Mouse (Mus musculus): ENCODE data around the gene Nde1. TPM values are rescaled to one million over a fixed set of nuclear protein-coding genes. Genes with fewer than 3 reads are reported as not detected.
A peak's percentile ranks its signal among the peaks of the same experiment; 100 is the strongest.

Gene Nde1
- polyA plus RNA-seq, 1 experiment from 2014 or later: 75.4 TPM

- H3K4me3 ChIP-seq (ENCODE audit: low read depth, low read length): no peak overlapping the region
- H3K27me3 ChIP-seq (replicated peaks; ENCODE audit: control insufficient read depth, insufficient read depth, low read length): no peaks in the 10 kb centered on the region
- no peaks in the 10 kb centered on the region for H3K4me1 ChIP-seq (ENCODE audit: control insufficient read depth, insufficient read depth, low read length)
- ATAC-seq: no peak
- 81% methylated on average over 3 of the region's 3 CpGs for WGBS
- no peaks in the 10 kb centered on the region for H3K9me3 ChIP-seq (replicated peaks; ENCODE audit: control insufficient read depth, low read length)
- no peak for DNase-seq (ENCODE audit: low spot score)
- peaks cover 77% of the 10 kb centered on the region for H3K36me3 ChIP-seq (ENCODE audit: control insufficient read depth, insufficient read depth, low read length)
- H3K9ac ChIP-seq (ENCODE audit: low read length): no peak overlapping the region
- H3K27ac ChIP-seq (ENCODE audit: low read depth, low read length): no peak overlapping the region
- H3K4me2 ChIP-seq (ENCODE audit: low read length): no peak overlapping the region
Observed at GRCm38 (mm10) chr16:14178041-14178440, 15.0 kb downstream of the Nde1 start.

DNA sequence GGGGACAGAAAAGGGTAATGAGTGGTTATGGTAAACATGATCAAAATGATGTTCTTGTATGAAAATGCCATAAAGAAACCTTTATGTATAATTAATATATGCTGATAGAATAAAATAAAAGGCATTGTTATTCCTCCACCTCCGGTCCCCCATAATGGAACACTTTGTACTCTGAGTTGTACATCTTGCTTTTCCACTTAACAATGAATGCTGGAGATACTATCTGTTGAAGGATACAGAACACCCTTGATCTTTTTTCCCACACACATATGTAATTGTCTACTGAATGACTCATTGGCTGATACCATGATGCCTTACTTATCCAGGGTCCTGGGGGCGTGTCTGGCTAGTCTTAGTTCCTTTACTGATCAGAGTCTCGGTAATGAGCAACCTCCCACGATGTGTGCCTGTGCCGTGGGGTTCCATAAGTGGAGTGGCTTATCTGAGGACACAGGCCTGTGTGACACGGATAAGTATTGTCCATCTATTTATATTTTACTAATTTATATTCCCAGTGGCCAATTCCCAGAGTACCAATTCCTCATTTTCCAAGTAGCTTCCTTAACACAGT lies 17.2 kb downstream of the Nde1 start:
- ATAC-seq (no peak), DNase-seq (ENCODE audit: low spot score) (no peak)
- Histone ChIP-seq H3K4me2 (ENCODE audit: low read length) (no peak overlapping the region), H3K9me3 (replicated peaks; ENCODE audit: control insufficient read depth, low read length) (no peaks in the 10 kb centered on the region), H3K4me3 (ENCODE audit: low read depth, low read length) (no peak overlapping the region), H3K27me3 (replicated peaks; ENCODE audit: control insufficient read depth, insufficient read depth, low read length) (no peaks in the 10 kb centered on the region), H3K27ac (ENCODE audit: low read depth, low read length) (no peak overlapping the region), H3K36me3 (ENCODE audit: control insufficient read depth, insufficient read depth, low read length) (peaks cover 76% of the 10 kb centered on the region), H3K4me1 (ENCODE audit: control insufficient read depth, insufficient read depth, low read length) (no peaks in the 10 kb centered on the region), H3K9ac (ENCODE audit: low read length) (no peak overlapping the region)
- WGBS: 88% methylated on average over 6 of the region's 6 CpGs

GRCm38 (mm10) chr16:14182360-14182759 lies 19.3 kb downstream of the Nde1 start:
- H3K27ac ChIP-seq (ENCODE audit: low read depth, low read length): no peak overlapping the region
- no peaks in the 10 kb centered on the region for H3K27me3 ChIP-seq (replicated peaks; ENCODE audit: control insufficient read depth, insufficient read depth, low read length)
- ATAC-seq (no peak), DNase-seq (ENCODE audit: low spot score) (no peak)
- no peaks in the 10 kb centered on the region for H3K4me1 ChIP-seq (ENCODE audit: control insufficient read depth, insufficient read depth, low read length)
- no peak overlapping the region for H3K4me3 ChIP-seq (ENCODE audit: low read depth, low read length)
- WGBS: 99% methylated on average over 5 of the region's 5 CpGs
- no peak overlapping the region for H3K9ac ChIP-seq (ENCODE audit: low read length)
- H3K4me2 ChIP-seq (ENCODE audit: low read length): no peak overlapping the region
- no peaks in the 10 kb centered on the region for H3K9me3 ChIP-seq (replicated peaks; ENCODE audit: control insufficient read depth, low read length)
- H3K36me3 ChIP-seq (ENCODE audit: control insufficient read depth, insufficient read depth, low read length): peaks cover 74% of the 10 kb centered on the region

- WGBS: 78% methylated on average over 1 of the region's 1 CpGs
- ATAC-seq (no peak), DNase-seq (ENCODE audit: low spot score) (no peak)
- Histone ChIP-seq H3K4me1 (ENCODE audit: control insufficient read depth, insufficient read depth, low read length) (no peaks in the 10 kb centered on the region), H3K9me3 (replicated peaks; ENCODE audit: control insufficient read depth, low read length) (no peaks in the 10 kb centered on the region), H3K27ac (ENCODE audit: low read depth, low read length) (no peak overlapping the region), H3K4me2 (ENCODE audit: low read length) (no peak overlapping the region), H3K4me3 (ENCODE audit: low read depth, low read length) (no peak overlapping the region), H3K36me3 (ENCODE audit: control insufficient read depth, insufficient read depth, low read length) (peaks cover 74% of the 10 kb centered on the region), H3K9ac (ENCODE audit: low read length) (no peak overlapping the region), H3K27me3 (replicated peaks; ENCODE audit: control insufficient read depth, insufficient read depth, low read length) (no peaks in the 10 kb centered on the region)
Observed at GRCm38 (mm10) chr16:14183856-14184255, 20.8 kb downstream of the Nde1 start.

DNA sequence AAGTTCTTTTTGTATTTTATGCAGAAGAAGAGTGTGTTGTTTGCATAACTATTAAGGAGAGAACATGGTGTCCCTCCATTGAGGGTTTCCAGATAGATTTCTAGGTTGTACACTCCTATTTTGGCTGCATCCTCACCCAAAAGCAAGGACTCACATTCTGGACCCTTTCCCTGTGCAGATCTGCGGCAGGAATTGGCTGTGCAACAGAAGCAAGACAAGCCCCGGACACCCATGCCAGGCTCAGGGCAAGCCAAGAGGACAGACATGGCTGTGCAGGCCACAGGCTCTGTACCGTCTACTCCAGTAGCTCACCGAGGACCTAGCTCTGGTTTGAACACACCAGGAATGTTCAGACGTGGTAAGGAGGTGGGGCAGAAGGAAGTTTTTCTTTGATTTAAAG lies 22.4 kb downstream of the Nde1 start:
- Histone ChIP-seq H3K27ac (ENCODE audit: low read depth, low read length) (no peak overlapping the region), H3K4me3 (ENCODE audit: low read depth, low read length) (no peak overlapping the region), H3K27me3 (replicated peaks; ENCODE audit: control insufficient read depth, insufficient read depth, low read length) (no peaks in the 10 kb centered on the region), H3K36me3 (ENCODE audit: control insufficient read depth, insufficient read depth, low read length) (peaks cover 85% of the 10 kb centered on the region), H3K4me1 (ENCODE audit: control insufficient read depth, insufficient read depth, low read length) (no peaks in the 10 kb centered on the region), H3K9ac (ENCODE audit: low read length) (no peak overlapping the region), H3K9me3 (replicated peaks; ENCODE audit: control insufficient read depth, low read length) (no peaks in the 10 kb centered on the region), H3K4me2 (ENCODE audit: low read length) (no peak overlapping the region)
- no peak for DNase-seq (ENCODE audit: low spot score)
- WGBS: 93% methylated on average over 5 of the region's 5 CpGs
- no peak for ATAC-seq

- WGBS: 60% methylated on average over 9 of the region's 9 CpGs
- DNase-seq (ENCODE audit: low spot score): no peak
- Histone ChIP-seq H3K4me2 (ENCODE audit: low read length) (no peak overlapping the region), H3K27ac (ENCODE audit: low read depth, low read length) (no peak overlapping the region), H3K36me3 (ENCODE audit: control insufficient read depth, insufficient read depth, low read length) (peaks cover 37% of the 10 kb centered on the region), H3K9ac (ENCODE audit: low read length) (no peak overlapping the region), H3K27me3 (replicated peaks; ENCODE audit: control insufficient read depth, insufficient read depth, low read length) (no peaks in the 10 kb centered on the region), H3K9me3 (replicated peaks; ENCODE audit: control insufficient read depth, low read length) (no peaks in the 10 kb centered on the region), H3K4me3 (ENCODE audit: low read depth, low read length) (no peak overlapping the region), H3K4me1 (ENCODE audit: control insufficient read depth, insufficient read depth, low read length) (no peaks in the 10 kb centered on the region)
- no peak for ATAC-seq
Observed at GRCm38 (mm10) chr16:14194164-14194950, 31.3 kb downstream of the Nde1 start.

DNA sequence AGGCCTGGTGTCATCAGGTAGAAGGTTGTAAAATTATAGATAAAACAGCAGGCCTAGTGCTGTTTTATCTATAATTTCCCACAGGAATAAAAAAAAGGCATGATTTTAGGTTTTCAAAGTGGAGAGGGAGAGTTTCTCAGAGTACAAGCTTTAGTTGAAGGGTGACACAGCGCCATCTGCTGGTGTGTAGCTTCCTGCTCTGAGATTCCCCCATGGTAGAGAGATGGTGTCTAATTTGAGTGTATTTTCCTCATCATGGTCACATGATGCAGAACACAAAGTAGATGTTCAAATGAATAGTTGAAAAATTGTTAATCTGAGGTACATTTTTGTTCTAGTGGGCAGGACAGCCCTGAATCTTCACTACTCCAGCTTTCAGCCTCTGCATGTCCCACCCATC lies 32.4 kb downstream of the Nde1 start:
- H3K4me3 ChIP-seq (ENCODE audit: low read depth, low read length): no peak overlapping the region
- WGBS: 23% methylated on average over 1 of the region's 1 CpGs
- no peak overlapping the region for H3K27ac ChIP-seq (ENCODE audit: low read depth, low read length)
- H3K4me1 ChIP-seq (ENCODE audit: control insufficient read depth, insufficient read depth, low read length): no peaks in the 10 kb centered on the region
- ATAC-seq (no peak), DNase-seq (ENCODE audit: low spot score) (peak; percentile 67)
- H3K27me3 ChIP-seq (replicated peaks; ENCODE audit: control insufficient read depth, insufficient read depth, low read length): no peaks in the 10 kb centered on the region
- H3K4me2 ChIP-seq (ENCODE audit: low read length): no peak overlapping the region
- peaks cover 26% of the 10 kb centered on the region for H3K36me3 ChIP-seq (ENCODE audit: control insufficient read depth, insufficient read depth, low read length)
- no peak overlapping the region for H3K9ac ChIP-seq (ENCODE audit: low read length)
- no peaks in the 10 kb centered on the region for H3K9me3 ChIP-seq (replicated peaks; ENCODE audit: control insufficient read depth, low read length)

DNA sequence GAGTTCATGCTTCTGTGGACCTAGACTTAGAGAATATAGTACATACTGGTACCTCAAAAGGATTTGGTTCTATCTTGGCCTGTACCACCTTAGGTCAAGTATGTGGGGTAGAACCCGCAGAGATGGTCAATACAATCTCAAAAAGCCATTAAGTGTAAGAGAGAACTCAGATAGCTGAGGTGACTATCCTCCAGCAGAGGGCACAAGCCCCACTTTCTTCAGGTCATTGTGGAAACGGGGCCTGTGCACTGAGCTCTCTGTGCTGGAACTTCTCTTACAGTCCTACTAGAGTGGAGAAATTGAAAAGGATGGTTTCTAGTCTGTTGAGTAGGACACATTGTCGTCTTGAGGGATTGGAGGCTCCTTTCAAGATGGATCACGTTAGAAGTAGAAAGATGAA lies 35.7 kb downstream of the Nde1 start:
- H3K4me1 ChIP-seq (ENCODE audit: control insufficient read depth, insufficient read depth, low read length): no peaks in the 10 kb centered on the region
- no peak overlapping the region for H3K4me2 ChIP-seq (ENCODE audit: low read length)
- ATAC-seq: no peak
- WGBS: 79% methylated on average over 4 of the region's 4 CpGs
- H3K4me3 ChIP-seq (ENCODE audit: low read depth, low read length): no peak overlapping the region
- H3K27ac ChIP-seq (ENCODE audit: low read depth, low read length): no peak overlapping the region
- no peaks in the 10 kb centered on the region for H3K27me3 ChIP-seq (replicated peaks; ENCODE audit: control insufficient read depth, insufficient read depth, low read length)
- no peak overlapping the region for H3K9ac ChIP-seq (ENCODE audit: low read length)
- no peaks in the 10 kb centered on the region for H3K36me3 ChIP-seq (ENCODE audit: control insufficient read depth, insufficient read depth, low read length)
- no peak for DNase-seq (ENCODE audit: low spot score)
- no peaks in the 10 kb centered on the region for H3K9me3 ChIP-seq (replicated peaks; ENCODE audit: control insufficient read depth, low read length)

- DNase-seq (ENCODE audit: low spot score): no peak
- no peak for ATAC-seq
- Histone ChIP-seq H3K4me1 (ENCODE audit: control insufficient read depth, insufficient read depth, low read length) (no peaks in the 10 kb centered on the region), H3K36me3 (ENCODE audit: control insufficient read depth, insufficient read depth, low read length) (no peaks in the 10 kb centered on the region), H3K9ac (ENCODE audit: low read length) (no peak overlapping the region), H3K9me3 (replicated peaks; ENCODE audit: control insufficient read depth, low read length) (no peaks in the 10 kb centered on the region), H3K4me2 (ENCODE audit: low read length) (no peak overlapping the region), H3K27me3 (replicated peaks; ENCODE audit: control insufficient read depth, insufficient read depth, low read length) (no peaks in the 10 kb centered on the region), H3K27ac (ENCODE audit: low read depth, low read length) (no peak overlapping the region), H3K4me3 (ENCODE audit: low read depth, low read length) (no peak overlapping the region)
- WGBS: 90% methylated on average over 3 of the region's 3 CpGs
Observed at GRCm38 (mm10) chr16:14215156-14215555, 52.1 kb downstream of the Nde1 start.
